Mouse (Mus musculus) C2C12 (cell line): Measurements from ENCODE around the gene Tcf12. TPM values are rescaled to one million over a fixed set of nuclear protein-coding genes. Genes with fewer than 3 reads are reported as not detected.

ENCODE experiments used
- H3K27me3 ChIP-seq: one replicate; pipeline ENCODE4 v1.6.1; 2011; ENCODE audit not compliant: control insufficient read depth, insufficient read depth, insufficient read length
- H3K36me3 ChIP-seq: one replicate; pipeline ENCODE4 v1.6.1; 2011; ENCODE audit not compliant: control insufficient read depth, insufficient read depth
- H3K4me3 ChIP-seq: one replicate; pipeline ENCODE4 v1.5.1; 2011; ENCODE audit warnings: mild to moderate bottlenecking, control low read depth; ENCODE audit not compliant: poor library complexity, insufficient read depth, severe bottlenecking
- H3K79me2 ChIP-seq: one replicate; pipeline ENCODE4 v1.6.1; 2011; ENCODE audit not compliant: control insufficient read depth, insufficient read depth
- H3K79me3 ChIP-seq: one replicate; pipeline ENCODE4 v1.6.1; 2011; ENCODE audit warnings: low read depth, control low read depth
- H3ac ChIP-seq: one replicate; pipeline ENCODE3; 2011; ENCODE audit warnings: low read depth; ENCODE audit not compliant: control insufficient read depth, insufficient read length
- CEBPB ChIP-seq: IDR thresholded peaks from one replicate; pipeline ENCODE4 v1.6.1; 2011; ENCODE audit warnings: low read depth, mild to moderate bottlenecking, control low read depth, moderate library complexity
- CTCF ChIP-seq: IDR thresholded peaks from one replicate; pipeline ENCODE4 v1.5.1; 2011; ENCODE audit not compliant: control insufficient read depth, insufficient read depth, insufficient read length
- FOSL1 ChIP-seq: IDR thresholded peaks from one replicate; pipeline ENCODE4 v1.8.0; 2011; ENCODE audit warnings: mild to moderate bottlenecking, low read length; ENCODE audit not compliant: poor library complexity, insufficient read depth, severe bottlenecking
- MAX ChIP-seq: IDR thresholded peaks from one replicate; pipeline ENCODE4 v1.6.1; 2011; ENCODE audit warnings: mild to moderate bottlenecking, control low read depth
- MYOD1 ChIP-seq: IDR thresholded peaks from one replicate; pipeline ENCODE4 v1.6.1; 2011; ENCODE audit warnings: low read depth; ENCODE audit not compliant: control insufficient read depth, insufficient read length
- MYOG ChIP-seq: IDR thresholded peaks from one replicate; pipeline ENCODE4 v1.6.1; 2011; ENCODE audit not compliant: control insufficient read depth, insufficient read length; ENCODE audit errors: extremely low read depth
- USF1 ChIP-seq: IDR thresholded peaks from one replicate; pipeline ENCODE4 v1.6.1; 2011; ENCODE audit warnings: low read depth, mild to moderate bottlenecking, control low read depth, moderate library complexity
- polyA plus RNA-seq: library from polyadenylated mRNA; unstranded; fragments of >200 nt; fragmentation: generic; extraction: Trizol; gene quantifications from one replicate; pipeline ENCODE4 v1.2.1, GENCODE M21; 2012; ENCODE audit warnings: missing spikeins

Gene Tcf12
- polyA plus RNA-seq, 1 experiment, result 26.2 TPM

- peaks cover 98% of the 10 kb centered on the region for H3K79me2 ChIP-seq
Measured at GRCm38 (mm10) chr9:72037059-72037516, 74.6 kb downstream of the Tcf12 start.

GRCm38 (mm10) chr9:72036257-72036656 is 75.4 kb downstream of the Tcf12 start:
- TF ChIP-seq CEBPB (no peak), CTCF (no peak), MYOD1 (no peak), USF1 (no peak), MYOG (no peak)
- no peaks in the 10 kb centered on the region for H3K36me3 ChIP-seq

More at GRCm38 (mm10) chr9:72037059-72037516, 74.6 kb downstream of the Tcf12 start:
- H3K27me3 ChIP-seq, result no peaks in the 10 kb centered on the region
- H3ac ChIP-seq, result no peak overlapping the region
- TF ChIP-seq USF1, result no peak
- no peak for TF ChIP-seq CEBPB
- no peak for TF ChIP-seq FOSL1
- no peak for TF ChIP-seq MAX
- no peak for TF ChIP-seq MYOD1
- TF ChIP-seq MYOG, result no peak
- no peak for TF ChIP-seq CTCF
- no peak overlapping the region for H3K4me3 ChIP-seq
- H3K36me3 ChIP-seq, result no peaks in the 10 kb centered on the region
- H3K79me3 ChIP-seq, result peaks cover 50% of the 10 kb centered on the region

GRCm38 (mm10) chr9:72033271-72033670 is 78.4 kb downstream of the Tcf12 start:
- no peaks in the 10 kb centered on the region for H3K36me3 ChIP-seq
- no peak overlapping the region for H3ac ChIP-seq
- H3K4me3 ChIP-seq, result no peak overlapping the region
- peaks cover 100% of the 10 kb centered on the region for H3K79me2 ChIP-seq
- H3K79me3 ChIP-seq, result peaks cover 58% of the 10 kb centered on the region
- H3K27me3 ChIP-seq, result no peaks in the 10 kb centered on the region
- TF ChIP-seq CEBPB, result no peak
- TF ChIP-seq MAX, result no peak
- no peak for TF ChIP-seq MYOG
- TF ChIP-seq MYOD1, result no peak
- no peak for TF ChIP-seq CTCF
- no peak for TF ChIP-seq USF1
- TF ChIP-seq FOSL1, result no peak

More at GRCm38 (mm10) chr9:72036257-72036656, 75.4 kb downstream of the Tcf12 start:
- Histone ChIP-seq H3K79me3 (peaks cover 55% of the 10 kb centered on the region), H3ac (no peak overlapping the region), H3K4me3 (no peak overlapping the region), H3K27me3 (no peaks in the 10 kb centered on the region), H3K79me2 (peaks cover 100% of the 10 kb centered on the region)

GRCm38 (mm10) chr9:72030274-72030673 is 81.4 kb downstream of the Tcf12 start:
- H3K27me3 ChIP-seq, result no peaks in the 10 kb centered on the region
- H3ac ChIP-seq, result no peak overlapping the region
- H3K36me3 ChIP-seq, result no peaks in the 10 kb centered on the region
- no peak overlapping the region for H3K4me3 ChIP-seq
- peaks cover 100% of the 10 kb centered on the region for H3K79me2 ChIP-seq
- TF ChIP-seq USF1, result no peak
- TF ChIP-seq CTCF, result no peak
- no peak for TF ChIP-seq CEBPB
- no peak for TF ChIP-seq FOSL1
- no peak for TF ChIP-seq MYOD1
- no peak for TF ChIP-seq MYOG
- H3K79me3 ChIP-seq, result peaks cover 68% of the 10 kb centered on the region

- H3ac ChIP-seq, result no peak overlapping the region
- no peak overlapping the region for H3K4me3 ChIP-seq
- peaks cover 100% of the 10 kb centered on the region for H3K79me2 ChIP-seq
- no peaks in the 10 kb centered on the region for H3K27me3 ChIP-seq
- no peaks in the 10 kb centered on the region for H3K36me3 ChIP-seq
- peaks cover 69% of the 10 kb centered on the region for H3K79me3 ChIP-seq
- TF ChIP-seq CEBPB (no peak), FOSL1 (no peak), MAX (no peak), MYOG (no peak), MYOD1 (no peak), CTCF (no peak), USF1 (no peak)
Measured at GRCm38 (mm10) chr9:72029601-72030000, 82.1 kb downstream of the Tcf12 start.

GRCm38 (mm10) chr9:72023274-72023673 is 88.4 kb downstream of the Tcf12 start:
- H3ac ChIP-seq, result no peak overlapping the region
- no peaks in the 10 kb centered on the region for H3K36me3 ChIP-seq
- H3K79me2 ChIP-seq, result peaks cover 100% of the 10 kb centered on the region
- no peaks in the 10 kb centered on the region for H3K27me3 ChIP-seq
- H3K4me3 ChIP-seq, result no peak overlapping the region
- peaks cover 68% of the 10 kb centered on the region for H3K79me3 ChIP-seq
- TF ChIP-seq CEBPB (no peak), FOSL1 (no peak), MAX (no peak), MYOG (no peak), USF1 (no peak), CTCF (no peak), MYOD1 (no peak)
